Mouse (Mus musculus) forebrain, embryonic 14.5 days (tissue): ENCODE results near the gene Tmtc1. TPM values are rescaled to one million over a fixed set of nuclear protein-coding genes. Genes with fewer than 3 reads are reported as not detected.

Experiments
- ATAC-seq: fragments of 200-750 bp; cut with Nextera tagmentation; 2 replicates; pipeline ENCODE4 v1.8.0; 2017; ENCODE audit warnings: mild to moderate bottlenecking, moderate library complexity
- DNase-seq: peaks from one replicate; pipeline ENCODE4 v3.0.0-alpha.2; 2015; ENCODE audit warnings: low spot score
- H3K27ac ChIP-seq: fragments of 300-500 bp; sonication (generic); 2 replicates; pipeline ENCODE4 v1.5.1; 2014; ENCODE audit warnings: low read depth, mild to moderate bottlenecking, control low read depth, low read length, moderate library complexity
- H3K27me3 ChIP-seq: fragments of 300-500 bp; sonication (generic); replicated peaks from 2 replicates; pipeline ENCODE4 v1.6.1; 2014; ENCODE audit warnings: low read length, control low read depth, mixed read lengths; ENCODE audit not compliant: control insufficient read depth, insufficient read depth
- H3K36me3 ChIP-seq: fragments of 300-500 bp; sonication (generic); 2 replicates; pipeline ENCODE4 v1.6.1; 2014; ENCODE audit warnings: low read length, control low read depth; ENCODE audit not compliant: control insufficient read depth, insufficient read depth
- H3K4me1 ChIP-seq: fragments of 300-500 bp; sonication (generic); 2 replicates; pipeline ENCODE4 v1.6.1; 2014; ENCODE audit warnings: antibody characterized with exemption, low read length, control low read depth; ENCODE audit not compliant: control insufficient read depth, insufficient read depth
- H3K4me2 ChIP-seq: fragments of 300-500 bp; sonication (generic); 2 replicates; pipeline ENCODE4 v1.6.1; 2014; ENCODE audit warnings: mild to moderate bottlenecking, control low read depth, low read length
- H3K4me3 ChIP-seq: fragments of 300-500 bp; sonication (generic); 2 replicates; pipeline ENCODE4 v1.5.1; 2014; ENCODE audit warnings: low read depth, low read length, control low read depth
- H3K9ac ChIP-seq: fragments of 300-500 bp; sonication (generic); 2 replicates; pipeline ENCODE4 v1.6.1; 2014; ENCODE audit warnings: mild to moderate bottlenecking, low read length, control low read depth, moderate library complexity
- H3K9me3 ChIP-seq: fragments of 300-500 bp; sonication (generic); replicated peaks from 2 replicates; pipeline ENCODE4 v1.6.1; 2016; ENCODE audit warnings: low read length, control low read depth, mixed read lengths; ENCODE audit not compliant: control insufficient read depth
- WGBS: fragments of 180-500 bp; shearing (Covaris S2); extraction: QIAGEN DNeasy Blood & Tissue Kit; methylation state at CpG from one replicate; pipeline ENCODE4 v1.1.7; 2014; 5-methylcytosine and 5-hydroxymethylcytosine counted together
- polyA plus RNA-seq: library from polyadenylated mRNA; unstranded; fragments of >200 nt; fragmentation: Nextera tagmentation; extraction: Ambion mirVana; gene quantifications from 2 replicates; pipeline ENCODE4 v1.2.1, GENCODE M21; 2014

Gene Tmtc1
- polyA plus RNA-seq, 1 experiment from 2014 or later: 1.3 TPM

- ATAC-seq (no peak), DNase-seq (no peak)
- no peak overlapping the region for H3K4me2 ChIP-seq
- H3K9ac ChIP-seq: no peak overlapping the region
- no peak overlapping the region for H3K4me3 ChIP-seq
- no peaks in the 10 kb centered on the region for H3K4me1 ChIP-seq
- peaks cover 66% of the 10 kb centered on the region for H3K36me3 ChIP-seq
- no peaks in the 10 kb centered on the region for H3K27me3 ChIP-seq
- no peaks in the 10 kb centered on the region for H3K9me3 ChIP-seq
- H3K27ac ChIP-seq: no peak overlapping the region
- 93% methylated on average over 6 of the region's 6 CpGs for WGBS
Measured at GRCm38 (mm10) chr6:148193972-148194701, 250.1 kb downstream of the Tmtc1 start.

GRCm38 (mm10) chr6:148185694-148186093, 258.5 kb downstream of the Tmtc1 start:
- H3K36me3 ChIP-seq: peaks cover 88% of the 10 kb centered on the region
- H3K9me3 ChIP-seq: no peaks in the 10 kb centered on the region

More at GRCm38 (mm10) chr6:148185694-148186093, 258.5 kb downstream of the Tmtc1 start:
- Histone ChIP-seq H3K9ac (no peak overlapping the region), H3K27ac (no peak overlapping the region), H3K4me3 (no peak overlapping the region), H3K27me3 (no peaks in the 10 kb centered on the region), H3K4me1 (no peaks in the 10 kb centered on the region), H3K4me2 (no peak overlapping the region)
- DNase-seq (no peak), ATAC-seq (no peak)
- WGBS: 95% methylated on average over 1 of the region's 1 CpGs

Other genes with a start within 250 kb of the Tmtc1 start
- 201 and 206 TPM in 2 replicates for gene Ergic2, start 232.0 kb downstream of the Tmtc1 start, polyA plus RNA-seq